ENCODE assay signal across 19 mouse cellular contexts in genomic region chr16:74056886-74057285, GRCm38 (mm10).
"Had no signal": no experiment of that assay in that cellular context is flagged by ENCODE, and none has a peak within 500 bp of the region (broad histone marks: within the 10 kb centered on the region; RNA-seq: fewer than 3 reads in every experiment).

No protein-coding gene starts in this region.

- DNase-seq: lung, adult 18-20 months; lung, embryonic 14.5 days; lung, postnatal 10 days; lung, postnatal 4 days; midbrain, embryonic 14.5 days; retina, postnatal 1 day; right cerebral cortex, adult 18-20 months; right cerebral cortex, postnatal 25 days; right cerebral cortex, postnatal 4 days; spleen, adult 18-20 months; thymus, adult 18-20 months; thymus, postnatal 14 days; thymus, postnatal 36 days had no signal

- H3K4me2 ChIP-seq: lung, embryonic 14.5 days; midbrain, embryonic 12.5 days; neural tube, embryonic 12.5 days had no signal

- H3K27ac ChIP-seq: liver, embryonic 14.5 days; midbrain, embryonic 10.5 days; midbrain, embryonic 12.5 days; neural tube, embryonic 12.5 days had no signal

- H3K36me3 ChIP-seq: midbrain, embryonic 10.5 days; midbrain, embryonic 12.5 days; neural tube, embryonic 12.5 days had no signal

- H3K27me3 ChIP-seq: midbrain, embryonic 12.5 days; neural tube, embryonic 12.5 days had no signal

- H3K9ac ChIP-seq: liver, embryonic 14.5 days; lung, embryonic 14.5 days; midbrain, embryonic 12.5 days; neural tube, embryonic 12.5 days had no signal

- H3K4me3 ChIP-seq: midbrain, embryonic 10.5 days; midbrain, embryonic 12.5 days; myocyte; neural tube, embryonic 12.5 days had no signal

- H3K9me3 ChIP-seq: midbrain, embryonic 10.5 days; midbrain, embryonic 12.5 days; neural tube, embryonic 12.5 days had no signal

- H3K4me1 ChIP-seq: midbrain, embryonic 10.5 days; midbrain, embryonic 12.5 days; neural tube, embryonic 12.5 days had no signal

- ATAC-seq: midbrain, embryonic 16.5 days had no signal
